Mouse (Mus musculus) embryonic facial prominence, embryonic 15.5 days (tissue): ENCODE measurements around the gene Myh10. TPM values are rescaled to one million over a fixed set of nuclear protein-coding genes. Genes with fewer than 3 reads are reported as not detected.

Experiments
- ATAC-seq: fragments of 200-750 bp; cut with Nextera tagmentation; 2 replicates; pipeline ENCODE4 v1.8.0; 2017; ENCODE audit warnings: low read depth, moderate TSS enrichment; ENCODE audit not compliant: insufficient number of reproducible peaks, low FRiP score, low TSS enrichment
- H3K27ac ChIP-seq: fragments of 300-500 bp; sonication (generic); replicated peaks from 2 replicates; pipeline ENCODE4 v1.5.1; 2015; ENCODE audit warnings: mild to moderate bottlenecking, inconsistent platforms
- H3K27me3 ChIP-seq: fragments of 300-500 bp; sonication (generic); 2 replicates; pipeline ENCODE4 v1.6.1; 2015; ENCODE audit warnings: inconsistent platforms
- H3K36me3 ChIP-seq: fragments of 300-500 bp; sonication (generic); 2 replicates; pipeline ENCODE4 v1.6.1; 2015; ENCODE audit warnings: mild to moderate bottlenecking, inconsistent platforms
- H3K4me1 ChIP-seq: fragments of 300-500 bp; sonication (generic); 2 replicates; pipeline ENCODE4 v1.6.1; 2015; ENCODE audit warnings: inconsistent platforms
- H3K4me2 ChIP-seq: fragments of 300-500 bp; sonication (generic); replicated peaks from 2 replicates; pipeline ENCODE4 v1.6.1; 2015; ENCODE audit warnings: mild to moderate bottlenecking, inconsistent platforms
- H3K4me3 ChIP-seq: fragments of 300-500 bp; sonication (generic); replicated peaks from 2 replicates; pipeline ENCODE4 v1.5.1; 2015; ENCODE audit warnings: mild to moderate bottlenecking, inconsistent platforms
- H3K9ac ChIP-seq: fragments of 300-500 bp; sonication (generic); 2 replicates; pipeline ENCODE4 v1.6.1; 2015; ENCODE audit warnings: inconsistent platforms
- H3K9me3 ChIP-seq: fragments of 300-500 bp; sonication (generic); replicated peaks from 2 replicates; pipeline ENCODE4 v1.6.1; 2016; ENCODE audit warnings: inconsistent platforms
- WGBS: fragments of 180-500 bp; shearing (Covaris S2); methylation state at CpG from one replicate; pipeline ENCODE4 v1.1.7; 2015; 5-methylcytosine and 5-hydroxymethylcytosine counted together
- polyA plus RNA-seq: library from polyadenylated mRNA; unstranded; fragments of >200 nt; fragmentation: Nextera tagmentation; extraction: Ambion mirVana; gene quantifications from 2 replicates; pipeline ENCODE4 v1.2.1, GENCODE M21; 2015

Myh10 gene
- 87.8 and 94.2 TPM in 2 replicates for polyA plus RNA-seq

DNA sequence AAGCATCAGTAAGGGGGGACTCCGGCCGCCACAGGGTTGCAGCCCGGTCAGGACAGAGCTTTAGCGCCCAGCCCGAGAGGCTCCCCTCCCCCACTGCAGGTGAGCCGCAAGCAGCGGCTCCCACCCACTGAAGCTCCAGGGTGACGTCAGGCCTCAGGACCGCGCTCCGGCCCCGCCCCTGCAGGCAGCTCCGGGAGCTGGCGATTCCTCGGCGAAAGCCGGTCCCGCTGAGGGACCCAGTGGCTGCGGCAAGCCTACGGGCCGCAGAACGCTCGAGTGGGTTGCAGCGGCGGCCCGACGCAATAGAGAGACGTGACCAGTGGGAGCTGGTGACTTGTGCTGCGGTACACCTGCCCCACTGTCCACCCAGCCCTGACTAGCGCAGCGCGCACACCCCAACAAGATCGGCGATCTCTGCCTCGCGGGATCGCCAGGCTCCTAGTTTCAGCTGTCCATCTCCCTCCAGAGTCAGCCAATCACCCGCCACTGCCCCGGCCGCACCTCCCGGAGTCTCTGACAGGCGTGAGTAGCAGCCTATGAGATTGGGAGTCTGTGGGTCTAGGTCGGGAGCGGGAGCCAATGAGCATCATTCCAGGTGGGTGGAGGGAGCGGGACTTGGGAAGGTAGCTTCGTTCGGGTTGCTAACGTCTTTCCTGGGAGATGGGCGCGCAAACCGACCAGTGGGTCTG is at the start of gene Myh10:
Gene Myh10 (plus strand): TSS at position 239 of the 689 bp plus-strand sequence.
- WGBS: under 1% methylated on average over 51 of the region's 51 CpGs

GRCm38 (mm10) chr11:68644781-68645180 is 46.6 kb upstream of the Myh10 start:
- Histone ChIP-seq H3K27ac (no peak overlapping the region), H3K9ac (no peak overlapping the region), H3K36me3 (no peaks in the 10 kb centered on the region), H3K4me1 (no peaks in the 10 kb centered on the region), H3K9me3 (no peaks in the 10 kb centered on the region), H3K4me3 (no peak overlapping the region), H3K4me2 (no peak overlapping the region), H3K27me3 (no peaks in the 10 kb centered on the region)
- ATAC-seq: no peak
- 58% methylated on average over 6 of the region's 6 CpGs for WGBS

More for the DNA sequence above, at the start of gene Myh10:
- no peaks in the 10 kb centered on the region for H3K27me3 ChIP-seq
- peak within 1 kb of the TSS; percentile 74 for H3K4me3 ChIP-seq
- peak; percentile 100 for ATAC-seq
- no peaks in the 10 kb centered on the region for H3K36me3 ChIP-seq
- peak within 1 kb of the TSS; percentile 91 for H3K4me2 ChIP-seq
- H3K27ac ChIP-seq: peak within 1 kb of the TSS; percentile 98
- peaks cover 13% of the 10 kb centered on the region; the same call in 1 of the 2 replicates for H3K4me1 ChIP-seq
- no peaks in the 10 kb centered on the region for H3K9me3 ChIP-seq
- peak within 1 kb of the TSS; percentile 91 for H3K9ac ChIP-seq

DNA sequence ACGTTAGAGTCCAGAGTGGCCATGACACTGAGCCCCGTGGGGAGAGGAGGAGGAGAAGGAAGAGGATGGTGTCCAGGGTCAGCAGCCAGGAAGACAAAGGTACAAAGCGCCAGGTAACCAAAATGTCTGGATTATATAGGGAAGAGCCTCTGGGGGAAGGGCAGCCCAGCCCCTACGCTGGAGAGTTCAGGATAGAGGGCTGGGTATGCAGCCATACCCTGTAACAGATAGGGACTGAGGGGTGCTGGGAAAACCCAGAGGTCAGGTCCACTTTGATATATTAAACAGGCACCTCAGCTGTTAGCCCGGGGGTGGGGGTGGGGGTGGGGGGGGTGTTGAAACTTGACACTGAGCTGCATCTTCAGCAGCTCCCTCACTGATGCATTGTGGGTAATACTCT is 43.6 kb upstream of the Myh10 start:
- Histone ChIP-seq H3K4me1 (no peaks in the 10 kb centered on the region), H3K36me3 (no peaks in the 10 kb centered on the region), H3K4me2 (no peak overlapping the region), H3K9ac (no peak overlapping the region), H3K27ac (no peak overlapping the region), H3K27me3 (no peaks in the 10 kb centered on the region), H3K9me3 (no peaks in the 10 kb centered on the region), H3K4me3 (no peak overlapping the region)
- no peak for ATAC-seq
- WGBS: 59% methylated on average over 5 of the region's 5 CpGs

- no peaks in the 10 kb centered on the region for H3K36me3 ChIP-seq
- H3K9ac ChIP-seq: no peak overlapping the region
- ATAC-seq: no peak
- H3K4me3 ChIP-seq: no peak overlapping the region
- WGBS: 63% methylated on average over 16 of the region's 16 CpGs
- H3K9me3 ChIP-seq: no peaks in the 10 kb centered on the region
- H3K4me2 ChIP-seq: no peak overlapping the region
- no peak overlapping the region for H3K27ac ChIP-seq
- no peaks in the 10 kb centered on the region for H3K4me1 ChIP-seq
- no peaks in the 10 kb centered on the region for H3K27me3 ChIP-seq
Measured at GRCm38 (mm10) chr11:68648385-68649148, 42.8 kb upstream of the Myh10 start.

DNA sequence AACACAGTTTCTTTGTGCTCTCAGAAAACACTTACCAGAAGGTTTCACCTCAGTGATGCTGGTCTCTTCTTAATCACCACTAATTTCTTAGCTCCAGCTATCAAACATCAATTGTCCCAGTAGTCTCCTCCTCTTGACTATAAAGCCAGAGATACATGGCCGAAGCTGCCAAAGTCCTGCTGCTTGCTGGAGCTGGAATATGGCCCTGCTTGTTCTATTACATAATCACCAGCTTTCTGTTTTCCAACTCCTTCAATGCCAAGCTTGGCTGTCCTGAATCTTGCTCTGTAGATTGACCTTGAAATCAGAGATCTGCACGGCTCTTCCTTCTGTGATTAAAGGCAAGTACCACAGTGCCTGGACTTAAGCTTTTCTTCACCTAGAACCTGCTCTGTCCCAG is 39.8 kb upstream of the Myh10 start:
- Histone ChIP-seq H3K9ac (no peak overlapping the region), H3K4me2 (no peak overlapping the region), H3K4me1 (peaks cover 2% of the 10 kb centered on the region; the same call in 1 of the 2 replicates), H3K4me3 (no peak overlapping the region), H3K36me3 (no peaks in the 10 kb centered on the region), H3K27me3 (no peaks in the 10 kb centered on the region), H3K9me3 (no peaks in the 10 kb centered on the region), H3K27ac (no peak overlapping the region)
- 88% methylated on average over 2 of the region's 2 CpGs for WGBS
- ATAC-seq: no peak

DNA sequence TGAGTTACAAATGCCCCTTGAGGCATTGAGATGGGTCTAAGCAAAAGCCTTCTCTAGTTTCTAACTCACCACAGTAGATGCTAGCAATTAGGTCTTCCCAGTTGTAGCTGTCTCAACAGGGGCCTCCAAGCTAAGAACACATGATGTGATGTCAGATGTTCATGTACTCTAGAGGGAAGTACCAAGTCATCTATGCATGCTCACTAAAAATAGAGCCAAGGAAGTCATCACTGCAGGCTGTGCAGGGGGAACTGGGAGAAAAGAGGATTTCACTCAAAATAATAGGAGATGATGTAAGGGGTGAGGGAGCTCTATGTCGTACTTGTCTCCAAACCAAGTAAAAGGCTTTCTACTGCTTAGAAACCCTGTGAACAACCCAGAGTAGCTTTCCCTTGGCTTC is 35.8 kb upstream of the Myh10 start:
- no peak overlapping the region for H3K27ac ChIP-seq
- no peak overlapping the region for H3K9ac ChIP-seq
- H3K4me1 ChIP-seq: peaks cover 17% of the 10 kb centered on the region; the same call in 1 of the 2 replicates
- no peaks in the 10 kb centered on the region for H3K9me3 ChIP-seq
- no peaks in the 10 kb centered on the region for H3K36me3 ChIP-seq
- no peak overlapping the region for H3K4me2 ChIP-seq
- H3K27me3 ChIP-seq: no peaks in the 10 kb centered on the region
- WGBS: 79% methylated on average over 1 of the region's 1 CpGs
- no peak overlapping the region for H3K4me3 ChIP-seq
- no peak for ATAC-seq

DNA sequence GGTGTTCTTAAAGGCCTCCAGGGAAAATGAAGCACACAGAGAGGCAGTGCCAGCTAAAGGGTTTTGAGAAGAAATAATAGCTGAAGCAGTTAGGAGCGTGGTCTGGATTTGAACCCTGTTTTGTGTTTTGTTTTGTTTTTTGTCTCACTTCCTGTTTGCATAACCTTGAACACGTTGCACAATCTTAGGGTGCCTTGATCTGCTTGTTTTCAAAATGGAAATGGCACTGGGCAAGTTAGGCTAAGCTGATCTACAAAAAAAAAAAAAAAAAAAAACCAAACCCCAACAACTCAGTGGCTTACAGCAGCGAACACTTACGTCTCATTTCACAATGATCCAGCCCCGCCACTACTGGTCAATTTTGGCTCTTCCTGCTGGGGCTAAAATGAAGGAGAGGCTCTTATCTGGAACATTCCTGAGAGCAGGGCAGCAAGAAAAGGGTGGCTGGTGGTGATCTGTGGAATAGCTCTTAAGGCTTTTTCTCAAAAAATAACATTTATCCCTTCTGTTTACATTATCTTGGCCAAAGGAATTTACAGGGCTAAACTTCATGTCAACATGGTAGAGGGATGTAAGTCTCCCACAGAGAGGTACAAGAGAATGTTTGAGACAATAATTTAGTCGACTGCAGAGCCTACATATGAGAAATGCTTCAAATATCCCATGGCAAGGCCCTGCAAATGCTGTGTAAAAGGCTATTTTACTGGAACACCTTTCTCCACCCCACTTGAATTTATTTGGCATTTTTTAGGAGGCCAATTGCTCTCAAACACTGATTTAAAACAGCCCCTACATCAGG is 34.3 kb upstream of the Myh10 start:
- no peak for ATAC-seq
- Histone ChIP-seq H3K4me1 (peaks cover 17% of the 10 kb centered on the region; the same call in 1 of the 2 replicates), H3K9ac (no peak overlapping the region), H3K36me3 (no peaks in the 10 kb centered on the region), H3K27me3 (no peaks in the 10 kb centered on the region), H3K4me2 (no peak overlapping the region), H3K4me3 (no peak overlapping the region), H3K9me3 (no peaks in the 10 kb centered on the region), H3K27ac (peak overlapping the region; percentile 36; the same call in 1 of the 2 replicates)
- 42% methylated on average over 6 of the region's 6 CpGs for WGBS

DNA sequence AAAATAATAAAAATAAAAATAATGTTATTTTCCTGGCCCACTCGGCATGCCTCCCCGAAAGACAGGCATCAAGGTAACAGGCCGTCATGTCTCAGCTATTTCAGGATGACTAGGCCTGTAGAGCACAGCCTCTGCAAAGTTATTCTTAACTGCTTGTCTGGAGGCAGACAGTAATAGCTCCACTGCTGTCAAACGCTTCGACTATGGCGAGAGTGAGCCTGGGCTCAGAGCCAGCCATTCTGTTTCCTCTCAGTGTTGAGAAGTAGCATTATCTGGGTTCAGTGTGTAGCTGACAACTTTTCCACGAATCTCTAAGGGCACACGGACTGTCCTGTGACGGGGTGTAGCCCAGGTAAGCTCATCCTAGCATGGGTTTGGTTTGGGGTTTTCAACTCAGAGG is 33.5 kb upstream of the Myh10 start:
- no peak overlapping the region for H3K4me2 ChIP-seq

GRCm38 (mm10) chr11:68665331-68665730 is 26.0 kb upstream of the Myh10 start:
- no peaks in the 10 kb centered on the region for H3K36me3 ChIP-seq
- H3K27me3 ChIP-seq: no peaks in the 10 kb centered on the region
- peak overlapping the region; percentile 65 for H3K27ac ChIP-seq
- 0 out of 2 replicates have a peak, but pooled peaks cover 4% of the 10 kb centered on the region for H3K9me3 ChIP-seq
- peak; percentile 39; the same call in 1 of the 2 replicates for ATAC-seq
- H3K9ac ChIP-seq: no peak overlapping the region
- no peak overlapping the region for H3K4me2 ChIP-seq
- H3K4me3 ChIP-seq: no peak overlapping the region
- 21% methylated on average over 2 of the region's 2 CpGs for WGBS
- H3K4me1 ChIP-seq: 0 out of 2 replicates have a peak, but pooled peaks cover 6% of the 10 kb centered on the region

More for the DNA sequence above, 33.5 kb upstream of the Myh10 start:
- H3K27me3 ChIP-seq: no peaks in the 10 kb centered on the region
- no peak overlapping the region for H3K4me3 ChIP-seq
- H3K9me3 ChIP-seq: no peaks in the 10 kb centered on the region
- ATAC-seq: no peak
- WGBS: 35% methylated on average over 9 of the region's 9 CpGs
- peak overlapping the region; percentile 36; the same call in 1 of the 2 replicates for H3K27ac ChIP-seq
- H3K36me3 ChIP-seq: no peaks in the 10 kb centered on the region
- H3K9ac ChIP-seq: no peak overlapping the region
- H3K4me1 ChIP-seq: peaks cover 17% of the 10 kb centered on the region; the same call in 1 of the 2 replicates

- Histone ChIP-seq H3K4me3 (no peak overlapping the region), H3K9me3 (0 out of 2 replicates have a peak, but pooled peaks cover 4% of the 10 kb centered on the region), H3K36me3 (no peaks in the 10 kb centered on the region), H3K27ac (no peak overlapping the region), H3K4me2 (no peak overlapping the region), H3K4me1 (0 out of 2 replicates have a peak, but pooled peaks cover 6% of the 10 kb centered on the region), H3K27me3 (no peaks in the 10 kb centered on the region), H3K9ac (no peak overlapping the region)
- 64% methylated on average over 2 of the region's 2 CpGs for WGBS
- ATAC-seq: no peak
Measured at GRCm38 (mm10) chr11:68666210-68666609, 25.1 kb upstream of the Myh10 start.
